Mouse (Mus musculus) hindbrain, embryonic 14.5 days (tissue): ENCODE results near the gene Sft2d2. TPM values are rescaled to one million over a fixed set of nuclear protein-coding genes. Genes with fewer than 3 reads are reported as not detected.

Experiments used
- ATAC-seq: fragments of 200-750 bp; cut with Nextera tagmentation; 2 replicates; pipeline ENCODE4 v1.8.0; 2017; ENCODE audit warnings: moderate number of reproducible peaks, mild to moderate bottlenecking, moderate TSS enrichment, moderate library complexity; ENCODE audit not compliant: low FRiP score
- DNase-seq: peaks from one replicate; pipeline ENCODE4 v3.0.0-alpha.2; 2015; ENCODE audit warnings: low spot score
- H3K27ac ChIP-seq: fragments of 300-500 bp; sonication (generic); 2 replicates; pipeline ENCODE4 v1.5.1; 2014; ENCODE audit warnings: mild to moderate bottlenecking, moderate library complexity
- H3K27me3 ChIP-seq: fragments of 300-500 bp; sonication (generic); 2 replicates; pipeline ENCODE4 v1.6.1; 2014; ENCODE audit warnings: mild to moderate bottlenecking, low read length, mixed read lengths; ENCODE audit not compliant: control insufficient read depth, insufficient read depth
- H3K36me3 ChIP-seq: fragments of 300-500 bp; sonication (generic); replicated peaks from 2 replicates; pipeline ENCODE4 v1.6.1; 2014; ENCODE audit not compliant: control insufficient read depth, insufficient read depth
- H3K4me1 ChIP-seq: fragments of 300-500 bp; sonication (generic); replicated peaks from 2 replicates; pipeline ENCODE4 v1.6.1; 2014; ENCODE audit warnings: antibody characterized with exemption, low read length, mixed read lengths; ENCODE audit not compliant: control insufficient read depth, insufficient read depth
- H3K4me2 ChIP-seq: fragments of 300-500 bp; sonication (generic); replicated peaks from 2 replicates; pipeline ENCODE4 v1.6.1; 2014; ENCODE audit warnings: mild to moderate bottlenecking, moderate library complexity
- H3K4me3 ChIP-seq: fragments of 300-500 bp; sonication (generic); replicated peaks from 2 replicates; pipeline ENCODE4 v1.5.1; 2014; ENCODE audit warnings: mild to moderate bottlenecking, low read length
- H3K9ac ChIP-seq: fragments of 300-500 bp; sonication (generic); 2 replicates; pipeline ENCODE4 v1.6.1; 2014
- H3K9me3 ChIP-seq: fragments of 300-500 bp; sonication (generic); 2 replicates; pipeline ENCODE4 v1.6.1; 2016; ENCODE audit warnings: low read length; ENCODE audit not compliant: control insufficient read depth
- WGBS: fragments of 180-500 bp; shearing (Covaris S2); extraction: QIAGEN DNeasy Blood & Tissue Kit; methylation state at CpG from one replicate; pipeline ENCODE4 v1.1.7; 2014; 5-methylcytosine and 5-hydroxymethylcytosine counted together
- polyA plus RNA-seq: library from polyadenylated mRNA; unstranded; fragments of >200 nt; fragmentation: Nextera tagmentation; extraction: Ambion mirVana; gene quantifications from 2 replicates; pipeline ENCODE4 v1.2.1, GENCODE M21; 2014

Sft2d2 gene
- polyA plus RNA-seq, 1 experiment from 2014 or later, result 8.0 TPM

DNA sequence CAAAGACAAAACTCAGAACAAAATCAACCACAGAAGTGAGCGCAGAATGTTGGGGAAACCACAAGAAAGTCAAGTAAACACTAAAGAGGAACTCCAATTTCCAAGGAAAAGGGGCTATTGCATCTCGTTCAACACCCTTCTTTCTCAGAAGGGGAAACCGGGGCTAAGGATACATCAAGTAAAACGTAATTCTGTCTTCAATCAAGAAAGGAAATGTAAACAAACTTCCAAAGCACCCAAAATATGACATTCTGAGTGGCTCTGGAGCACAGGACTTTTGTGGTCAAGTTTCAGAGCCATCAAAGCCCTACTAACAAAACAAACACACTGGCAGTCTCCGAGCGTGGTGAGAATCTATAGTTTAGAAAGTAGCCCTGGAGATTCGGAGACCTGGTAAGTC, 812 bp downstream of the Sft2d2 start:
- peaks cover 4% of the 10 kb centered on the region; the same call in 1 of the 2 replicates for H3K4me1 ChIP-seq
- peaks cover 29% of the 10 kb centered on the region for H3K27me3 ChIP-seq
- ATAC-seq (no peak), DNase-seq (no peak)
- peak overlapping the region; percentile 67 for H3K4me3 ChIP-seq
- H3K9me3 ChIP-seq, result no peaks in the 10 kb centered on the region
- no peaks in the 10 kb centered on the region for H3K36me3 ChIP-seq
- no peak overlapping the region for H3K27ac ChIP-seq
- peak overlapping the region; percentile 86 for H3K4me2 ChIP-seq
- peak overlapping the region; percentile 59 for H3K9ac ChIP-seq
- WGBS, result 24% methylated on average over 7 of the region's 7 CpGs

DNA sequence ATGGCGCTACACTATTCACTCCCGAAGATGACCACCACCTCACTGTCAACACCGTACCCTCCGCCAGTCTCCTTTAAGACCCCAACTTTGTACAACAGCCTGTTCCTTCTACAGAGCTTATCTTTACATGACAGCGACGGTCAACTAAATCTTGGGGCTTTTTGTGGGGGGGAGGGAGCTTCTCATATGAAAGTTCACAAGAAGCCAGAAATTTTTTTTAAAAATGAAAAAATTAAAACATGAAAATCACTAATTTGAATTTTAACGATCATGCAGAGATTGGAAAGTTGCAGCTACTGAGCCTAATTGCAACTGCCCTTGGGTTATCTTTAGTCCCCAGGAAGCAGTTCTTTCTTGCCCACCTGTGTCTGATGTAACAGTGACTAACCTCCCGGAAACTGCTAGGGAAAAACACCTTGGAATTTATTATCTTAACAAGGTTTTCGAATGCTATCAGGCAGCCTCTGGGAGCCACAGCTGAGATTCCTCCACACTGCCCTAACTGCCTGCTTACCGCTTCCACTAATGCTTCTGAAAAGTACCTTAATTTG, 1.4 kb downstream of the Sft2d2 start:
- H3K4me2 ChIP-seq, result peak overlapping the region; percentile 86
- no peaks in the 10 kb centered on the region for H3K36me3 ChIP-seq
- H3K27me3 ChIP-seq, result peaks cover 29% of the 10 kb centered on the region
- H3K4me1 ChIP-seq, result peaks cover 4% of the 10 kb centered on the region; the same call in 1 of the 2 replicates
- no peaks in the 10 kb centered on the region for H3K9me3 ChIP-seq
- WGBS, result 87% methylated on average over 10 of the region's 10 CpGs
- no peak for DNase-seq
- H3K9ac ChIP-seq, result no peak overlapping the region
- ATAC-seq, result no peak
- H3K4me3 ChIP-seq, result 0 out of 2 replicates have a peak overlapping the region, but pooled peaks have one; percentile 67
- no peak overlapping the region for H3K27ac ChIP-seq

DNA sequence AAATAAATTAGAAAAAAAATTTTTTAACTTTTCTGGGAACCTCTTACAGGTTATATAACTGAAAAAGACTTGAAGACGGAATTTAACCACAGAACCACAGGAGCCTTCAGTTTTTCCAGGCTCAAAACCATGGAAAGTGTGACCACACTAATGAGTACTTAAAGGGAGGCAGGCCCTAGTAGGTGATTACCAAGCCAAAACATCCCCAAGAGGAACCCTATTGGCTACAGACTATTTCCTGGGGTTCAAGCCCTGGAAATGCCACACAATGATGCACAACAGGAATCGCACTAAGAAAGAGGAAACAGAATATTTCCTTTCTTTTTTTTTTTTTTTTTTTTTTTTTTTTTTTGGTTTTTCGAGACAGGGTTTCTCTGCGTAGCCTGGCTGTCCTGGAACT, 2.1 kb downstream of the Sft2d2 start:
- no peak for ATAC-seq
- no peak overlapping the region for H3K9ac ChIP-seq
- H3K27ac ChIP-seq, result no peak overlapping the region
- H3K4me3 ChIP-seq, result no peak overlapping the region
- H3K4me1 ChIP-seq, result peaks cover 7% of the 10 kb centered on the region; the same call in 1 of the 2 replicates
- no peaks in the 10 kb centered on the region for H3K9me3 ChIP-seq
- no peak overlapping the region for H3K4me2 ChIP-seq
- DNase-seq, result no peak
- no peaks in the 10 kb centered on the region for H3K36me3 ChIP-seq
- peaks cover 29% of the 10 kb centered on the region for H3K27me3 ChIP-seq
- WGBS, result 92% methylated on average over 4 of the region's 4 CpGs

DNA sequence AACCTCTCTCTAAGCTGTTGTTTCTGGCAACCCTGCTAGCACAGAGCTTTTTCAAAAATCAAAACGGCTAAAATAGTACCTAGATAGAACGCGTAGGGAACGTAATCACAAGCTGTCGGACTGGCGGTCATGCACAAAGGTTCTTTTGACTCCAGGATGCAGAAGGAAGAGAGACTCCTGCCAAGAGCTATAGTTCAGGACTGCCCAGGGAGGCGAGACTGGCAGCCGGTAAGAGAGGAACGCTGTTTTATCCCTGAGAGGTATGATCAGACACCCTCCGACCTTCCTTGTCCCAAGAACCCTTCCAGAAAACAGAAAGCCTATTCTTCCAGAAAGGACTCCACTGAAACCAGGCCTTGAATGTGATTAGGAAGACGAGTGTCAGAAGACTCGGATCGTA, 2.6 kb downstream of the Sft2d2 start:
- Histone ChIP-seq H3K9ac (no peak overlapping the region), H3K4me3 (no peak overlapping the region), H3K4me2 (no peak overlapping the region), H3K36me3 (no peaks in the 10 kb centered on the region), H3K9me3 (no peaks in the 10 kb centered on the region), H3K4me1 (peaks cover 9% of the 10 kb centered on the region; the same call in 1 of the 2 replicates), H3K27ac (no peak overlapping the region; the same call in 1 of the 2 replicates), H3K27me3 (peaks cover 29% of the 10 kb centered on the region)
- WGBS, result 56% methylated on average over 13 of the region's 13 CpGs
- ATAC-seq (no peak), DNase-seq (no peak)

DNA sequence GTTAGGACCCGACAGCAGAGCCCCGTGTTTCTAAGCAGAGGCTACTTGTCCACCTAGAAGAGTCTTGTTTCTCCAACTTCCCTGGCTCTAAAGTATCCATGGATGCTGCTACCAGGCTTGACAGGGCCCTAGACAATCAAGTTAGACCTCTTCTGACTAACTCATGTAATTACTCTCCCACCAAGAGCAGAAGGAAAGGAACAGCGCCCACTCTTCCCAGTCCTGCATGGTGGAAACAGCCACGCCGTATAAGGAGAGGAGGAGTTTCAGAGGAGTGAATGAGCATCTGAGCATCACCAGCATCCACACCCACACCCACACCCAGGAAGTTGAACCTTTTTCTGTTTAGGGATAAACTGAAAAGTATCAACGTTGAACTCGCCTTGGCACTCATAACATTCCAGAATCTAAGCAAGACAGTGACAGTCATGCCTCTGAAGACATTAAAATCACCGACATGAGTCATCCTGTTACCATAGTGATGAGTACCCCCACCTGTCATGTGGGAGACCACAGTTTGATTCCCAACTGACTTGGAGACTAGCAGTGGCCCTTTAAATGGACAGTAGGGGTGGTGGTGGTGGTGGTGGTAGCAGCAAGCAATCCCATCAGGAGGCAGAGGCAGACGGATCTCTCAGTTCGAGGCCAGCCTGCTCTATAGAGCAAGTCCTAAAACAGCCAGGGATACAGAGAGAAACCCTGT, 3.5 kb downstream of the Sft2d2 start:
- no peaks in the 10 kb centered on the region for H3K36me3 ChIP-seq
- ATAC-seq (no peak), DNase-seq (no peak)
- H3K4me3 ChIP-seq, result no peak overlapping the region
- no peak overlapping the region for H3K27ac ChIP-seq
- 92% methylated on average over 10 of the region's 10 CpGs for WGBS
- H3K9me3 ChIP-seq, result no peaks in the 10 kb centered on the region
- no peak overlapping the region for H3K9ac ChIP-seq
- no peak overlapping the region for H3K4me2 ChIP-seq
- peaks cover 29% of the 10 kb centered on the region for H3K27me3 ChIP-seq
- peaks cover 9% of the 10 kb centered on the region; the same call in 1 of the 2 replicates for H3K4me1 ChIP-seq

DNA sequence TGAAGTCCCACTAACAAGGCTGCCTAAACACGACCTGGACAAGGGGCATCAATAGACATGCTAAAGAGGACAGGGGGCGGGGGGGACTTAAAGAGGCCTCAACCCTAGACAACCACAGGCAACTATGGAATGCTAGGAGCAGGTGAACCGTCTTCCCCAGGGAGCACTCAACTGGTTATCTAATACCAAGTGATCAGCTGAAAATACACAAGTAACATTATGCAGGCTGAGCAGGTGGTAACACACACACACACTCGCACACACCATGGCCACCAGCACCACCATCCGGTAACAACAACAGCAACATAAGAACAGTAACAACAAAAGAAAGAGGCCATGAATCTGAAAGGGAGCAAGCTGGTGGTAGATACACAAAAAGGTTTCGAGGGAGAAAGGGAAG, 4.2 kb downstream of the Sft2d2 start:
- no peak overlapping the region for H3K4me2 ChIP-seq
- no peaks in the 10 kb centered on the region for H3K9me3 ChIP-seq
- no peaks in the 10 kb centered on the region for H3K36me3 ChIP-seq
- no peak overlapping the region for H3K4me3 ChIP-seq
- H3K9ac ChIP-seq, result no peak overlapping the region
- DNase-seq, result no peak
- WGBS, result 80% methylated on average over 6 of the region's 6 CpGs
- peaks cover 9% of the 10 kb centered on the region; the same call in 1 of the 2 replicates for H3K4me1 ChIP-seq
- no peak for ATAC-seq
- peaks cover 24% of the 10 kb centered on the region for H3K27me3 ChIP-seq
- H3K27ac ChIP-seq, result no peak overlapping the region

DNA sequence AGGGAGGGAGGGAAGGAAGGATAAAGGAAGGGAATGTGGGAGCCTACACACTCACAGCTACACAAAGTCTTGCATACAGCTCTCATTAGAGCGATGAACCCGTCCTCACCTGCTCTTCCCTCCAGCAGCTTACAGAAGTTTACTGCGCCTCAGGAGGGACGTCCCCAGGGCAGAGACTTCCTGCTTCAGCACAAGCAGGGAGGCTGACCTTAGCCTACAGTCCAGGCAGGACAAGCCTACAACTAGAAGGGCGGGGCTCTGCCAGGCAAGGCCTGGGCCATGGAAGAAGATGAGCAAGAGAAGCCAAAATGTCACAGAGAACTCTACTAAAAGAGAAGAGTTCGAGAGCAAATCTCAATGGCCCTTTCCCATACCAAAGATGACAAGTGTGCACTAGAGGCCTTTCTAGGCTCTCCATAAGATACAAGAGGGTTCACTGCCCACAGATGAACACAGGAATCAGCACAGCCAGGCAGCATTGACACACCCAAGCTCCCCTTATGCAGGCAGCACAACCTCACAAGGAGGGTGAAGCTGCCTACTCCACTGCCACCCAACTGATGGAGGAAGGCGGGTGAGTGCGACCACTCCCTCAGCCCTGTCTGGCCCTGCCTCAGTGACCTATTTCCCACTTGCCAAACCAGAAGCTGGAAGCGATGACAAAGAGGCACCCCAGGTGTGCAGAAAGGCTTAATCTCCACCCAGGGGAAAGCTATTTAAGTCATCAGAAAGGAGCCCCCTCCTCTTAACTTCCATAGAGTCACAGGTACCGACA, 5.2 kb downstream of the Sft2d2 start:
- WGBS, result 87% methylated on average over 10 of the region's 10 CpGs

DNA sequence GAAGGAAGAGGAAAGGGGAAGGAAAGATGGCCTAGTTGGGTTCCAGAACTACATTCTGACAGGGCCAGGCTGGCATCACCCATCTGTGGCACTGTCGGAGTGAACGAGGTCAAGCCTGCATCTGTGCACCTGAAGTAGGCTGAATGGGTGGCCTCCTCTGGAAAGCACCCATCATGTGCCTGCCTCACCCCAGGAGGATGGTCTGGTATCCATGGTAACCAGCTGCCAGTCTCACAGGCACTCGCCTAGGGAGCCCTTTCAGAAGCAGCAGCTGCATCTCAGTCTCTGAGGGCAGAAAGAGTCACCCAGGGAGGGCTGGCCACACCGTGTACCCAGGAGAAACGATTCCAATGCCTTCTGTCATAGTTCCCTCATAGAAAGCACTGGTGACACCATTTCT, 6.9 kb downstream of the Sft2d2 start:
- Histone ChIP-seq H3K9me3 (no peaks in the 10 kb centered on the region), H3K27ac (no peak overlapping the region), H3K4me2 (no peak overlapping the region), H3K4me1 (0 out of 2 replicates have a peak, but pooled peaks cover 5% of the 10 kb centered on the region), H3K36me3 (no peaks in the 10 kb centered on the region), H3K4me3 (no peak overlapping the region), H3K27me3 (no peaks in the 10 kb centered on the region), H3K9ac (no peak overlapping the region)
- ATAC-seq, result no peak
- DNase-seq, result no peak
- 45% methylated on average over 5 of the region's 5 CpGs for WGBS

More for the DNA sequence above, 5.2 kb downstream of the Sft2d2 start:
- ATAC-seq (no peak), DNase-seq (no peak)
- Histone ChIP-seq H3K4me2 (no peak overlapping the region), H3K9ac (no peak overlapping the region), H3K4me1 (0 out of 2 replicates have a peak, but pooled peaks cover 5% of the 10 kb centered on the region), H3K27me3 (peaks cover 14% of the 10 kb centered on the region; the same call in 1 of the 2 replicates), H3K36me3 (no peaks in the 10 kb centered on the region), H3K9me3 (no peaks in the 10 kb centered on the region), H3K4me3 (no peak overlapping the region), H3K27ac (no peak overlapping the region)

DNA sequence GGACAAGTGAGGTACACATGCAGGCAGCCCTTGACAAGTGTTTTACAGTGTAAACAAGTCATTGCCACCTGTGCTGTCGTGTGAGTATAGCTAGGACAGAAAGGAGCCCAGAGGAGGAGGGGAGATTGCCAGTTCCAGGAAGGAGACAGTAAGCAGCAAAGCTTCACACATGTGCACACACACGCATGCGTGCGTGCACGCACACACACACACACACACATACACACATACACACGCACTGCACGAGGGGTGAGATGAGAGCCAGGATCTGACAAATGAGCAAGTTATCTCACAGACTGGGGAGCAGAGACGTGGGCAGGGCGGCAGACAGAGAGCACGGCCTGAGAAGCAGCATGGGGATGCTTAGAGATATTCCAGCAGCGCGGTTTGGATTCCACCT, 7.7 kb downstream of the Sft2d2 start:
- 80% methylated on average over 12 of the region's 12 CpGs for WGBS
- Histone ChIP-seq H3K9ac (no peak overlapping the region), H3K4me2 (no peak overlapping the region), H3K27ac (no peak overlapping the region), H3K4me3 (no peak overlapping the region), H3K4me1 (0 out of 2 replicates have a peak, but pooled peaks cover 5% of the 10 kb centered on the region), H3K36me3 (no peaks in the 10 kb centered on the region), H3K27me3 (no peaks in the 10 kb centered on the region), H3K9me3 (no peaks in the 10 kb centered on the region)
- DNase-seq (no peak), ATAC-seq (no peak)
